Mouse (Mus musculus) liver, adult 2 months (tissue): ENCODE results near the gene Slfn5.
"Not testable (repeated sequence)": the region's sequence is repeated elsewhere in the genome, so short reads cannot be mapped to it uniquely, and the experiment has no call there.

Experiments
- CTCF ChIP-seq: fragments of 200-500 bp; IDR thresholded peaks from 2 replicates; pipeline ENCODE4 v1.5.1; 2011; ENCODE audit warnings: low read depth, low read length, control low read depth
- POLR2A ChIP-seq: fragments of 200-500 bp; IDR thresholded peaks from 2 replicates; pipeline ENCODE4 v1.6.1; 2011; ENCODE audit warnings: low read length, control low read depth; ENCODE audit not compliant: insufficient read depth; ENCODE audit errors: extremely low read depth

- TF ChIP-seq CTCF, POLR2A: not testable (repeated sequence)
Observed at GRCm38 (mm10) chr11:82931671-82932450, 19.3 kb upstream of the Slfn5 start.
